Mouse (Mus musculus): ENCODE results near the gene Fbn1.

Fbn1 gene

DNA sequence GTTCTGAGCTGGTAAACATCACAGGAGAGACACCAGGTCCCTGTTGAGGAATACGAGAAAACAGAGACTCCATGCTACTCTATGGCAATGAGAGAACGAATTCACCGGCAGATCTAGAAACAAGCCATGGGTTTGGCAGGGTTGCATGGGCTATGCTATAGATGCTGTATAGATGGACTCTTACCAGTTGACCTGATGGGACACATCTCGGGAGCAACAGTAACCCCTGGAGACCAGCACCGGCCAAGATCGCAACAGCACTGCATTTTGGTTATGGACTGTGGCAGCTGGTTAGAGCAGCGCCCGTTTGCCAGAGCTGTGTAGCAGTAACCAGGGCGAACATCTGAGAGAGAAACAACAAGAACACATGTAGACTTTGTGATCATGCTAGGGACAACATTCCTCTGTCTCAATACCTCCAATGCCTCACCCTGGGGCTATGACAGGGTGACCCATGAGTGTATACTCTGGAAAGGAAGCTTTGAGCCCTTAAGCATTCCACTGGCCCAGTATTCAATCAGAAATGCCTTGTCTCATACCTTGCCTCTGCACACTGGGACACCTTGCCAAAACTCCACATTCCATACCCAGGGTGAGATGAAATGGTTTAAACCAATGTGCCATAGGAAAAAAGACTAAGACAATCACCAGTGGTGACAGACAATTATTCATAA lies 113.2 kb downstream of the Fbn1 start:
- no peak for DNase-seq (ENCODE audit: low read depth)

DNA sequence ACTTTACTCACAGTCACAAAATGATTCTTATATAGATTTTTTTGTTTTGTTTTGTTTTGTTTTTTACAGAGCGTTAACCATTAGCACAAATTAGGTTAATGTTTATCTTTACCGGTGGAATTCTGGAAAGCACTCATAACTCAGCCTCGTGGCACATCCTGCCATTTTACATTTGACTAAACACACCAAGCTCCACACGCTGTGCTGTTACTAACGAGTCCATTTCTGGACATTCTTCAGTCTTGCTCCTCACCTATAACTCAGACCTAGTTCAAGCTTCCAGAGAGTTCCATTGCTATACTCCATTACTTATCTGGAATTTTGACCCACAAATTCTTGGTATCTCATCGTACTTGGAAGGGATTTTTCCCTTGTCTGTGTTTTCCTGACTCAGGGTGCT lies 116.2 kb downstream of the Fbn1 start:
- DNase-seq (ENCODE audit: low read depth): no peak

DNA sequence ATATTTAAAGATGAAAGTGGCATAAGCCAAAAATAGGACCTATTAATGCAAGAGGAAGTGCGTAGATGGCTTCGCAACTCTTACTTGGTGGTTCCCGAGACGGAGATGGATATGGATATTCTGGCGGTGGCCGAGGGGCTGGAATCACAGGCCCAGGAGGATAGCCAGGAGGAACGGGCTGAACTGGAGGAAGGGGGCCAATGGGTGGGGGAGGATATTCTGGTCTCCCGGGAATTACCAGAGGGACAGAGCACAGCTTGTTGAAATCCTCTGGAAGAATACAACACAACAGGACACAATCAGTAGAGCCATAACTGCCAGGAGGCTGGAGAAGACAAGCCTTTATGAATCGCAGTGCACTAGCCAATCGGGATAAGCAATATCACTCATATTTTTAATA lies 118.0 kb downstream of the Fbn1 start:
- DNase-seq (ENCODE audit: low read depth): no peak

DNA sequence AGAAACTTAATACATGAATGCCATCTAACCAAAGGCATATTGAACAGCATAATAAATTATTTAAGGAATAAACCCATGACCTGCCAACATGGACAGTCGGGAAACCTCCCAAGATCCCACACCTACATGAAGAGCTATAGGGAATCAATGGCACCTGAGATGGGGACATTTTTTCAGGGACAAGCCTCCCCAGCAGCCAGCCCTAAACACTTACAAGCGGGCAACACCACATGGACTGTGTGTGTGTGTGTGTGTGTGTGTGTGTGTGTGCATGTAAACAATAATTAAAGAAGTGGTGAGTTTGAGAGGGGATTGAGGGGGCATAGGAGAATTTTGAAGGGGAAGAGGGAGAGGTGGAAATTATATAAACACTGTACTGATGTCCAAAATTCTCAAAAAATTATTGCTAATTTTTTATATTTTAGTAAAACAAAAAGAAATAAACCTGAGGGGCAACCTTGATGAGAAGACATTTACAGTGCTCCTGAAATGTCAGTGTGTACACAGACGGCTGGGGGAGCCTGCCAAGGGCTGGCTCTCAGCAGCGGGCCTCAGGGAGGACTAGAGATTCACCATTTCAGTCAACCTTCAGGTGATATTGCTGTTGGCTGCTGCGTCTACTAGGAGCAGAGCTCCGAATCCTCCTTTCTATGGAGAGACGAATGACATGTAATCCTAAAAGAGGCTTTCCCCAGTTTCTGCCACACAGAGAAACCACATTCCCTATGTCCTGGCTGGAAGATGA lies 121.4 kb downstream of the Fbn1 start:
- no peak for DNase-seq (ENCODE audit: low read depth)

DNA sequence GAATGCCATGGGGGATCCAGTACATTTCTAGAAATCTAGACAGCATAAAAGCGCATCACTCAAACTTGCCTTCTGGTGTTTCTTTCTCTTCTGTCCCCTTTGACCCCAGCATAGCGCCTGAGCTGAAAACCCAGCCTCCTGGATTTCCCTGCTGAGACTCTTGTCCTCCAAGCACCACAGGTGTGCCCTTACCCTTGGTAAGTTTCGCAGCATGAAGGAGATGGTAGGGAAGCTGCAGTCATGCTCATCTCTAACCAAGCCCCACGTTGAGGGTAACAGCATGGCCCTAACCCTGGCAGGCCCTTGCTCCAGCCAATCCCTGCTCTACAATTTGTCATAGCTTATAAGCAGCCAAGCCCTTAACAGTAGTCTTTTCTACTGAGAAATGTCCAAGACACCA lies 122.9 kb downstream of the Fbn1 start:
- DNase-seq (ENCODE audit: low read depth): no peak

DNA sequence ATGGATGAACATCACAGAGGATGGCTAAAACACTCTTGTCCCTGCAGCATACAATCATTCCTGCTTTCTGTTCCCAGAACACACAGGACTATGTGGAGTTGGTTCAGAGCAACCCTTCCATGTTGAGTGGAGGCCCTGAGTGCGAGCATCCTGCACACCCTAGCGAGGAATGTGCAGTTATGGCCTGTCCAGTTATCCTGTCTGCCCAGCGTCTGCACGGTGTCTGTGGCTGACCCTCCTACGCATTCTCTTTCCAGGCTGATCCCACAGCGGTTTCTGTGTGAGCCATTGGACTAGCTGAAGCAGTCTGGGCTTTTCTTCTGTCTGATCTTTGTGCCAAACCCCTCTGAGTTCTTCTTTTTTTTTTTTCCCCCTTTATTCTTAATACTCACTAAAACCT lies 123.4 kb downstream of the Fbn1 start:
- no peak for DNase-seq (ENCODE audit: low read depth)

DNA sequence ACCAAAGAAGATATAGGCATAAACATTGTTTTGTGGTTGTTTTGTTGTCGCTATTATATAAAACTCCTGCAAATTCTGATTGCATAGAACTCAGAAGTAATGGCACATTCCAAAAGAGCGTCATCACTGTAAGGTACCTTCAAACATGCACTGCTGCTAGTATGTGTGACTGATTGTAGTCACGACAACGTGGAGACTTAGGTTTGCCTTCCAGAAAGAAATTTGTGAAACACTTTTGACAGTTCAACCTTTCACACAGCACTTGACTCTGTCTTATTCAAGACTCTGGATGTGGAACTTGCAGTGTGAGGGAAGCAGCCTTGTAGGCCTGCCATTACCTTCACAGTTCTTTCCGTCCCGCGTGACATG lies 124.5 kb downstream of the Fbn1 start:
- no peak for DNase-seq (ENCODE audit: low read depth)

DNA sequence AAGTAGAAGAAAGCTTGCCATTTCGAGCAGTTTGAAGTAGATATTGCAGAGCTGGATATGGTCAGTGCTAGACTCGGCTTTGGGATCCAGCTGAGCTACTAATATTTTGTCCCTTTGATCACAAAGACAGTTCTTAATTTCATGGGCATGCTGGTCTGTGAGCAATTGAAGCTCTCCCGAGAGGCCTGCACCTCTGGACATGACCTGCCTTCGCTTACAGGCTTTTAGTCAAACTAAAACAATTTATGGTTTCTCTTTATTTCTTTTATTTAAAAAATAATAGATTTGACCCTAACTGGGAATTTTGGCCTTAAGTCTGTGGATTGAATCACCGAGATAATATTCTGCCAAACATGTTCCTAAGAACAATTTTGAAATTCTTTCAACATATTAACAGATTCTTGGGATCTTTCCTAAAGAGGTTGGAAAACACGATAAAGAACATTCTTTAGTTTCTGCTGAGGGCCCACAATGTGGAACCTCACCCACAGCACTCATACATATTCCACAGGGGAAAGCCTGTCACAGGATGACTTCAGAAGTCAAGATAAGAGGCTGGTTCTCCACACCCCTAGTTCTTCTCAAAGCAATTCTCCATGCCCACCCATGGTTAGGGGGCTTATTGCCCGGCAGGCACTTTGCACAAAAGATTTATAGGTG lies 125.0 kb downstream of the Fbn1 start:
- no peak for DNase-seq (ENCODE audit: low read depth)

DNA sequence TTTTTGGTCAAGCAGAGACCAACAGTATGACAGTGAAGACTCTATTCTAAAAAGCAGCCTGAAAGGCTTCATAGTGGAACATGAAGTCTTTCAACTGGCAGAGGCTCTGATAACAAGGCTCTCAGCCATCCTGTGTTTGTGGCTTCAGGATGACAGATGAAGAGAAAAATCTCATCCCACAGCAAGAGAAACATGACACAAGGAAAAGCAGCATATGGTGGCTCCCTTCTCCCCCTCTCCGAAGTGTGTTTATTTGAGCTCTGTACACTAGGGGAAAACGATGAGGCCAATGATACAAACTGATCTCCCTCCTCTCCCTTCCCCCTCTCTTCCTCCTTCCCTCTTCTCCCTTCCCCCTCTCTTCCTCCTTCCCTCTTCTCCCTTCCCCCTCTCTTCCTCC lies 127.7 kb downstream of the Fbn1 start:
- no peak for DNase-seq (ENCODE audit: low read depth)

DNA sequence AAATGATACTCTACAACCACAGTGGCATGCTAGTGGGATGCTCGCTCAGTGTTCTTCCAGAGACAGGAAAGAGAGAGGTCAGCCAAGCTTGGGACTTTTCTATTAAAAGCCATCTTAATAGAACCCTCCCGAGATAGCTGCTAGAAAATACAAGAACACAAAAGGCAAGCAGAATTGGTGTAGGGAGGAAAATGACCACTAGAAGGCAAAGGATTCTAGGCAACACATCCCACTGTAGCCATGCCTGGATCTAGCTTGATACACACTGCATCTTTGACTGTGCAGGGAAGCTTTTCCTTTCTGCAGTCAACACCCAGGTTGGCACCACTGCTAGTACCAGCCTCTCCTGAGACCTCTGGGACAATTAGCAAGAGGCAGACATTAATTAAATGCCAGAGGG lies 128.6 kb downstream of the Fbn1 start:
- DNase-seq (ENCODE audit: low read depth): no peak

DNA sequence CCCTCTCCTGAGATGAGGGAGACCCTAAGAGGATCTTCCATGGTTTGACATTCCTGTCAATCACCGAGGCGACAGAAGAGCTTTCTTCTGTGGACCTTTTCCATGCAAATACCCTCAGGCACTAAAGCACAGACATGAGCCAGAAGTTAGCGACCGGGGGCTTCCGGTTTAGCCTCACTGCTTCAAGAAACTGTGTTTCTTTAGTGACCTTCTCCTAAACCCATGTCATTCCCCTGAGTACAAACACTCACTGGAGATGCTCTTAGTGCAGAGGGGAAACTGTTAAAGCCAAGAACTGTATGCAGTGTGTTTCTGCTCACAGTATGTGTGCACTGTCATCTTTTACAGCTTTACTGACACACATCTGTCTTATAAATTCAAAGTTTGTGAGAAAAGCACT lies 131.9 kb downstream of the Fbn1 start:
- no peak for DNase-seq (ENCODE audit: low read depth)

DNA sequence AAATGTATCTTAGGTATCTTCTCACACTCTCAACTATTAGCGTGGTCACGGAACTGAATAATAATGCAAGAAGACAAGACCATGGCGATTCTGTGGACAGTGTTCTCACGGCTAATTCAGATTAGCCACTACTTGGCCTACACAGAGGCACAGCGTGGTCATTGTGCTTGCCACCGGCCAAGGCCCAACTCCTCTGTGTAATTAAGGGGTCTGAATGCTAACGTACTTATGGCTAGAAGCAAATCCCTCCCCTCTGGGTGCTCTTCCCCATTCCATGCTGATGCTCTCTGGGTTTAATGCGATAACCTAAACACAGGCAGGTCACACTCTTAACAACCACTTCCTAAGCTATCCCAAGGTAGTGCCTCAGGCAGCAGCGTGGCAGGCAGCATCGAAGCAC lies 132.5 kb downstream of the Fbn1 start:
- no peak for DNase-seq (ENCODE audit: low read depth)

DNA sequence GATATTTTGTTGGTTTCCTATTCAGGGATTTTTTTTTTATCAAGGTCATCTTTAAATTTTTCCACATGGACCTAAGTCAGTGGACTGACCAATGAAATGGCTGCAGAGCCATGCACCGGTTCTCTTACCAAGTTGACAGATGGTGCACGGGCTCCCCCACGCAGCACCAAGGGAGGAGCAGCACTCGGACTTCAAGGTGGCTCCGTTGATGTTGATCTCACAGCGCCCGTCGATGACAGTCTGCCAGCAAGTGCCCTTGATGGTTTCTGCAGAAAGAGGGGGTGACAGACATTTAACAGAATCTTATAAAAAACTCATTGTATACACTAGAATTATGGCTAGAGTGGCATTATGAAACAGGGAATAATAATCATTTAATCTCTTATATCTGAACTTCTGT lies 138.1 kb downstream of the Fbn1 start:
- no peak for DNase-seq (ENCODE audit: low read depth)

DNA sequence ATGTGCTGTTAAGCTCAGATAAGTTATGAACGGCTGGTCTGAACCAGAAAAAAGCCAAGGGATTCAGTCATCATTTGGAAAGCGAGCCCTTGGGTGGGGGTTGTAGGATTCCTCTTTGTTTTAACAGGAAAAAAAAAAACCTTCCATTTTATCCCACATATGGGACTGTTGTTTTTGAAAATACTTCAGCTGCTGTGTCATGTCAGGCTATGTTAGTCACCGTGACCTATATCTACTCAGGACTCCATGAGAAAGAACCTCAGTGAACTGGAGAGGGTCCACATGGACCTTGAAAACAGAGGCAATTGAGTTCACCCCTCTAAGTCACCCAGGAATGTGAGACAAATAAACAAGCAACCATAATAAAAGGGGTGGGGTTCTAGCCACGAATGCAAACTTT lies 139.2 kb downstream of the Fbn1 start:
- no peak for DNase-seq (ENCODE audit: low read depth)

DNA sequence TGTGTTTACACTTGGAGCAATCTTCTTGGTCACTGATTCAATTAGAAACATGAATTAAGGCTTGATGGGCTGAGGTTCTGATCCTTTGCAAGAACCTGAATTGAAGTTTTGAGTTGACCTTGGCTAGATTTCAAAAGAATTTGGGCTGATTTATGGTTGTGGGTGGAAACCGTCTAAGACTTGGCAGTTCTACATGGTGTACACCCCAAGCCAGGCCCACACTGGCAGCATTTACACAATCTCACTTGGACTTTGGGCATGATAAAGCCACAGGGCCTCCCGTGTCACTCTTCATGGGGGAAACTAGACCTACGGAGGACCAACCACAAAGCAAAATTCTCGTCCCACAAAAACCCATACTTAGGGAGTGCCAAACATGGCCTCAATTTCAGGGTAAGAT lies 146.1 kb downstream of the Fbn1 start:
- no peak for DNase-seq (ENCODE audit: low read depth)

DNA sequence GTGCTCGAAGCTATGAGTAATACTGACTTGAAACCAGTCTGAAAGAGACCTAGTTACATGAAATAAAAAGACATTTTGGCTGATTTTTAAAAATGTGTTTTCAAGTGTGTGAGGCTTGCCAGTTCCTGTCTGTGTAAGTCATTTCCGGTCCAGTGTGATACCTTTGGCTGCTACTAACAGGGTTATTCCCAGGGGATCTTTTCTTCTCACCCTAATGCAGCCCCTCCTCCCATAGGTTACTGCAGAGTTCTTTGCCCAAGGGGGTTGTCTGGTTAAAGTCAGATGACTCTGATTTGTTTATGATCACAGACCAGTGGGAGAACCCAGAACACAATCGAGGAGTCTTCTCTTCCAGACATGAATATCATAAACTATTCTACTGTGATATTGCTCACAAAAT lies 151.3 kb downstream of the Fbn1 start:
- no peak for DNase-seq (ENCODE audit: low read depth)

DNA sequence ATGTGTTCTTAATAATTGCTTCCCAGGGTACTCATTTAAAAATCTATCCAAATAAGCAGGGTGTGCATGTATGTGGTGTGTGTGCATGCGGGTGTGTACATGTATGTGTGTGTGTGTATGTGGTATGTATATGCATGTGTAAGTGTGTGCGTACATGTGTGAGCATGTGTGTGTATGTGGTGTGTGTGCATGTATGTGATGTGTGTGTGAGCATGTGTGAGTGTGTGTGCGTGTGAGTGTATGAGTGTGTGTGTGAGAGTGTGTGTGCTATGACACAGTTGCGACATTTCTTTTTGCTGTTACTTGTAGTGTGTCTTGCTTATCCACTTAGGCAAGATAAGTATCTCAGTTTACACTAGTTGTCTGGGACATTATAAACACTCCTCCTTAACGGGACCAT lies 151.7 kb downstream of the Fbn1 start:
- no peak for DNase-seq (ENCODE audit: low read depth)

DNA sequence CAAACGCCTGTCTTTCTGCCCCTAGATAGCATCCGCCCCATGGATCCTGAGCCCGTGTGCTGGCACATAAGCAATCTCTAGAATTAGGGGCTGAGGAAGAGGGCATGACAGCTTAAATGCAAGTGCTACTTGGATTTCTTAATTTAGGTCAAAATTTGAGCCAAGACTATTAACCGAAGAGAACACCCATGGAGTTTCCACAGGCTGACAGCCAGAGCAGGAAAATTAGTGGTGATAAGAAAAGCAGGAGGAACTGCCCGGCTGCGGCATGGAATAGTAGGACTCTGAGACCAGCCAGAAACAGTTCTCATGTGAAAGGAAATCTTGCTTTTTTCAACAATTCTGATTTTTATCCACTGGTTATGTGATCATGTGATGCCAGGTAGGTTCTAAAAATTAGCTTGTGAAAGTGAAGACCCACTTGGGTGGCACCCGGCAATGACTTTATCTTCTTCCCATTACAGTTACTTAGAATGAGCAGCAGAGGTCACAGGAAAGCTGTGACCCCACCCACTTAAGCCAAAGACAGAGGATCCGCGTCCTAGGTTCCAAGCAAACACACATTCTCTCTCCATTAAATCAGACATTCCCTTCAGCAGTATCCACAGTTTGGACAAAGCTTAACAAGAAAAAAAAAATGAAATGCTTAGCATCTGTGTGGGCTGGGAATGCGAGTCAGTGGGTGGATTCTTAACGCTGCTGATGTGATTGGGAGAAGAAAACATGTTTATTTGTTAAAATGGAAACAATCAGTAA lies 152.4 kb downstream of the Fbn1 start:
- no peak for DNase-seq (ENCODE audit: low read depth)

DNA sequence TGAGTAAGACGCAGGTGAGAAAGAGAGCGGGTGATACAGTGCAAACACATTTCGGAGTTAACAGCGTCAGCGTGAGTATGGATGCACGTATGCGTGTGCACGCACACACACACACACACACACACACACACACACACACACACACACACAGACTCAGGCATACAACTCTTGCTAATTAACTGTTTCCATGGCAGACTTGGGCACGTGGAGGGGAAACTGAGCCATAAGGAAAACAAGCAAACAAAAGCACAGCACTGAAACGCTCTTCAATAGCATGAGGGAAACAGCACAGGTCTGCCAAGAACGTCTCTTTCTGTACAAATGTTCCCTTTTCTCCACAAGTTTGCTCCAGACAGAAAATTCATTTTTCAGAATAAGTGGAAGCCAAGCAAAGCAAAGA lies 153.2 kb downstream of the Fbn1 start:
- DNase-seq (ENCODE audit: low read depth): no peak

DNA sequence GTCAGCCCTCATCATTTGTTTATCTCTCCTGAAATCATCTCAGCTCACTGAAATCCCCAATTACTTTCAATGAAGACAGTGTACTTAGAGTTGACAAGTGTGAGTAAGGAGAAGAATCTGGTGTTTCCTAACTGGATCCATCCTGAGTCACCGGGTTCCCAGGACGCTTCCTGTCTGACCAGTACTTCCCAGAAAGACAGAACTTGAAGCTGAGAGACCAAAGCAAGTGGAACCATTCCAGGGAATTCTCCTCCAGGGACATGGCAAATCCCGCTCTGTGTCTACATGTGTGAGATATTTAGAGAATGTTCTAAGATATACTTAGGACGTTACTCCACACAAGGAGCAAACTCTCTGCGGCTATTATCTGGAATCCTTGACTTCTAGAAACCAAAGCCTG lies 158.6 kb downstream of the Fbn1 start:
- DNase-seq (ENCODE audit: low read depth): no peak

DNA sequence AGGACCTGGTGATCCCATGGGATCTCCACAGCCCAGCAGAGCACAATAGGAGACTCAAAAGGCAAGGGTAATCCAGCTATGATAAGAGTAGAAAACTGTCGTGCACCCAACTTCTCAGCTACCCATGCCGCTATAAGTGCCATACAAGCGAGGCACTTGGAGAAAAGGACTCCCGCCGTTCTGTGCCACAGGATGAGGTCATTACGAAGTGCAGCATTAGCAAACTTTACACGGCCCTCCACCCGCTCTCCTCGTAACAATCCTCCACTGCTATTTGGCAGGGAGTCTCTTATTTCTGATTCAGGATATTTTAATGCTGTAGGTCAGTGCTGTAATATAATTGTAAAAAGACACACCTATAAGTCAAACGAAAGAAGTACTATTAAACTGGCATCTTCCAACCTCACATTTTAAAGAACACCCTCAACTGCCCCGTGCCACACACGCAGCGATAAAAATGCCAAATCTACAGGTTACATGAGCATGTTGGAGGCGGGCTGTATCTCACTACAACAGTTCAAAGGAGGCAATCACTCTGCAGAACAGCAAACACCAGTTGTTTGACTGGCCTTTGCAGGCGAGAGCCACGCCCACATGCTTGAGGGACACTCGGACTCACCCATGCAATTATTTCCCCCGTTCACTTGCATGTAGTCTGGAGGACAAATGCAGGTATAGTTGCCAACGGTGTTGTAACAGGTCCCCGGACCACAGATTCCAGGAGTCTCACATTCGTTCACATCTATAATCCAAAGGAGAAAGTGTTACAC lies 165.4 kb downstream of the Fbn1 start:
- no peak for DNase-seq (ENCODE audit: low read depth)

DNA sequence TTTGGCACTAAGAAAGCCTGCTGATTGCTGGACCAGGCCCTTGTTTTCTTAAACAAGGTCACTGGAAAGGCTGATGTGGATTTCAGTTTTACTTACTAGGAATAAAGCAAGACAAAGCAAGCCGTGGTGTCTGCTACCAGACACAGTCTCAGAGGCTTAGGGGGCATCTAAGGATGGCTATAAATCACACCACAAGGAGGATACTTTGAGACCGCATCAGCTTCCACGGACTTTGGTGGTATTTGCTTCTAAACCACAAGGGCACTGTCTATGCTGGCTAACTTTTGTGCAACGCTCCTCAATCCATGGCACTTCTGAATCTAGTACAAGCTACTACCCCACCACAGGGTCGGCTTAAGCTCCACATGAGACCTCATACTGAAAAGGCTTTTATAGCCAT lies 167.4 kb downstream of the Fbn1 start:
- DNase-seq (ENCODE audit: low read depth): no peak
